Comparison of ENCODE assay signal across 9 mouse cellular contexts in genomic region chr11:76529352-76530141, GRCm38 (mm10).
DNase-seq lines count a peak whose midpoint lies in the region; ATAC-seq lines count a peak whose summit lies in the region.
"Had no signal": no experiment of that assay in that cellular context is flagged by ENCODE, and none has a peak within 500 bp of the region (broad histone marks: within the 10 kb centered on the region; RNA-seq: fewer than 3 reads in every experiment).

No protein-coding gene starts in this region.

- H3K4me2 ChIP-seq in heart, embryonic 15.5 days = no peak overlapping the region
- H3K4me2 ChIP-seq: heart, embryonic 13.5 days had no signal

- no peak overlapping the region for H3K9ac ChIP-seq in heart, embryonic 15.5 days
- H3K9ac ChIP-seq: heart, embryonic 13.5 days had no signal

- no peak overlapping the region for H3K27ac ChIP-seq in heart, embryonic 15.5 days
- H3K27ac ChIP-seq: heart, embryonic 13.5 days had no signal

- no peak overlapping the region for H3K4me3 ChIP-seq in heart, embryonic 15.5 days
- H3K4me3 ChIP-seq: heart, embryonic 13.5 days had no signal

- intact Hi-C loops in heart, postnatal 25 days (cut with DNase I) = no loop called here

- H3K4me1 ChIP-seq in heart, embryonic 15.5 days (replicated peaks) = peaks cover 9% of the 10 kb centered on the region; the same call in 1 of the 2 replicates

- peak; percentile 61 to 63 for DNase-seq in heart, adult 18-20 months
- DNase-seq in heart, postnatal 25 days (ENCODE audit: low spot score) = no peak
- DNase-seq in right cerebral cortex, adult 18-20 months = peak; percentile 79
- DNase-seq in right cerebral cortex, postnatal 4 days = no peak
- peak; percentile 78 for DNase-seq in telencephalon, adult 2 months (ENCODE audit: low read depth, low spot score)
- DNase-seq in spleen, postnatal 10 days (ENCODE audit: low spot score in 2 of 2) = no peak
- DNase-seq in layer of hippocampus, postnatal 10 days (ENCODE audit: low spot score in 2 of 2) = no peak

- ATAC-seq in heart, embryonic 15.5 days (replicated peaks; ENCODE audit: insufficient number of reproducible peaks, insufficient read depth, low FRiP score, low read depth) = 0 out of 2 replicates have a peak, but pooled peaks have one; percentile 13

- WGBS in heart, embryonic 15.5 days = 50% methylated on average over 6 of the region's 6 CpGs

- no peaks in the 10 kb centered on the region for H3K36me3 ChIP-seq in heart, embryonic 15.5 days
- H3K36me3 ChIP-seq: heart, embryonic 13.5 days had no signal

- H3K9me3 ChIP-seq in heart, embryonic 15.5 days (replicated peaks) = no peaks in the 10 kb centered on the region

- H3K27me3 ChIP-seq in heart, embryonic 15.5 days = no peaks in the 10 kb centered on the region
- H3K27me3 ChIP-seq: heart, embryonic 13.5 days had no signal

Comparison
In these comparisons a context has a peak if more than half of its experiments do, and no peak if none do; other contexts are left out.
1. DNase-seq: peak in heart, adult 18-20 months (2 of 2), right cerebral cortex, adult 18-20 months (single experiment) and telencephalon, adult 2 months (single experiment); none in heart, postnatal 25 days (single experiment), right cerebral cortex, postnatal 4 days (single experiment), spleen, postnatal 10 days (0 of 2) and layer of hippocampus, postnatal 10 days (0 of 2).